Mouse (Mus musculus) bone marrow macrophage, adult 2 months (primary cell): ENCODE data around the gene Ppp1r14a.

ENCODE experiments used
- CTCF ChIP-seq: IDR thresholded peaks from 2 replicates; pipeline ENCODE4 v1.5.1; 2012; ENCODE audit warnings: low read depth, mild to moderate bottlenecking, low read length, moderate library complexity
- POLR2A ChIP-seq: IDR thresholded peaks from 2 replicates; pipeline ENCODE4 v1.6.1; 2012; ENCODE audit warnings: mild to moderate bottlenecking, low read depth, low read length, borderline replicate concordance

DNA sequence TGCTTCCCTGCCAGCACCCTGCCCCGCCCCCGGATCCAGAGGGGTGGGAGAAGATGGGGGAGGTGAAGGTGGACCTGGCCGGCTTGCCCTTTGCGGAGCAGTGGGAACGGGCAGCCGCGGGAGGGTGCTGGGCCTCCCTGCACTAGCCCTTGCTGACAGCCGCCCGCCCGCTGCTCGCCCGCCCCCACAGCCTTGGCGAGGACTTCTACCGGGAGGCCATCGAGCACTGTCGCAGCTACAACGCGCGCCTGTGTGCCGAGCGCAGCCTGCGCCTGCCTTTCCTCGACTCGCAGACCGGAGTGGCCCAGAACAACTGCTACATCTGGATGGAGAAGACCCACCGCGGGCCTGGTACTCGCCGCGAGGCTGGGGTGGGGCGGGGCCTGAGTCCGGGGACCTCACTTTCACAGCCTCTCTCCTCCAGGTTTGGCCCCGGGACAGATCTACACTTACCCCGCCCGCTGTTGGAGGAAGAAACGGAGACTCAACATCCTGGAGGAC lies 20.2 kb downstream of the Ppp1r14a start:
- TF ChIP-seq CTCF = no peak
- no peak for TF ChIP-seq POLR2A
